Comparison of ENCODE assay signal across 8 mouse cellular contexts in the genomic region with DNA sequence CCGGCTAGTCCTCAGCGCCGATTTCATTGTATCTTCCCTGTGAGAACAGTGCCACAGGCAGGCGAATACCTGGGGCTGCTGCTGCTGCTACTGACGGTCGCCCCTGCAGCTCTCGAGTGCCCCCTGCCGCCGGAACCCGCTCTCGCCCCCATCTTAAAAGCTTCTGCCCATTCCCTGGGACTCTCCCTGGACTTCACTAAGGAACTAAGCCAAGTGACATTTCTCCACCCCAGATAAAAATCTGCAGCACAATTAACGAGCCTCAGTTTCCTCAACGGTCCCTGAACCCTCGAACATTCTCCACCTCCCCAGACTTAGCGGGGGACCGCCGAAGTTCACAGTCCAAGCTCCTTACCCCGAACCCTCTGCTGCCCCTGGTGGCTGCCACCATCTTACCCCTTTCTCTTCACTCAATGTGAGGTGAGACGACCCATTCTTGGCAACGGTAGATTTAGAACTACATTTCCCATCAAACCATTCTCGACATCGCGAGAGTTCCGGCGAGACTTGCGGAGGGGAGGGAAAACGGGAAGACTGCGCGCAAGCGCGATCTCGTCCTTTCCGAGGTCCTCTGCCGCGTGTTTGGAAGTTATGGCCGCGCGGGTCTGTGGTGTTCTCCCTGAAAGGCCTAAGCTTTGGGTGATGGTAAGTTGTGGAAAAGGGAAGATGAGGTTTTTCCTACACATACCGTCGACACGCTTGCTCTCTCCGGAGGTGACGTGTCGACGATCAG. TPM values are rescaled to one million over a fixed set of nuclear protein-coding genes. Genes with fewer than 3 reads are reported as not detected.
DNase-seq lines count a peak whose midpoint lies in the region; ATAC-seq and TF ChIP-seq lines count a peak whose summit lies in the region.

No protein-coding gene starts in this region.

- peak; percentile 79 for TF ChIP-seq CTCF in lung, postnatal 0 days (IDR thresholded peaks at IDR 0.05)

- 2% methylated on average over 45 of the region's 45 CpGs for WGBS in hindbrain, embryonic 10.5 days
- WGBS in lung, postnatal 0 days, result 1% methylated on average over 45 of the region's 45 CpGs

- H3K4me2 ChIP-seq in lung, postnatal 0 days (replicated peaks; ENCODE audit: low read depth, low read length), result peak overlapping the region; percentile 85

- peaks cover 14% of the 10 kb centered on the region; the same call in 1 of the 2 replicates for H3K27me3 ChIP-seq in hindbrain, embryonic 10.5 days (ENCODE audit: insufficient read depth, poor library complexity, severe bottlenecking)
- no peaks in the 10 kb centered on the region for H3K27me3 ChIP-seq in lung, postnatal 0 days (replicated peaks; ENCODE audit: insufficient read depth, low read length)

- H3K36me3 ChIP-seq in hindbrain, embryonic 10.5 days, result peaks cover 35% of the 10 kb centered on the region
- 0 out of 2 replicates have a peak, but pooled peaks cover 15% of the 10 kb centered on the region for H3K36me3 ChIP-seq in lung, postnatal 0 days (ENCODE audit: insufficient read depth, low read length)

- ATAC-seq in lung, postnatal 0 days, result peak; percentile 87

- no peaks in the 10 kb centered on the region for H3K9me3 ChIP-seq in hindbrain, embryonic 10.5 days
- no peaks in the 10 kb centered on the region for H3K9me3 ChIP-seq in lung, postnatal 0 days (ENCODE audit: low read length)

- peak; percentile 98 for DNase-seq in MEL-GATA-1-ER (ENCODE audit: extremely low read depth, low read depth)
- DNase-seq in cerebellum, adult 8-10 months, result peak; percentile 98
- DNase-seq in forelimb bud, embryonic 11.5 days (ENCODE audit: low read depth, low spot score), result peak; percentile 99
- peak; percentile 97 for DNase-seq in hindbrain, embryonic 10.5 days (ENCODE audit: low spot score)
- DNase-seq in layer of hippocampus, adult 9-11 months, result peak; percentile 96
- DNase-seq in lung, postnatal 0 days (ENCODE audit: low spot score), result peak; percentile 97
- peak; percentile 96 for DNase-seq in ovary, postnatal 14 days (ENCODE audit: low spot score)
- peak; percentile 98 for DNase-seq in thymus, postnatal 14 days

- H3K27ac ChIP-seq in hindbrain, embryonic 10.5 days, result peak overlapping the region; percentile 94
- peak overlapping the region; percentile 76 for H3K27ac ChIP-seq in lung, postnatal 0 days (ENCODE audit: low read length)

- peak; percentile 61 for TF ChIP-seq EP300 in lung, postnatal 0 days (IDR thresholded peaks at IDR 0.05)

- peaks cover 53% of the 10 kb centered on the region for H3K4me1 ChIP-seq in hindbrain, embryonic 10.5 days (replicated peaks)
- H3K4me1 ChIP-seq in lung, postnatal 0 days (ENCODE audit: insufficient read depth, low read depth, low read length), result peaks cover 3% of the 10 kb centered on the region; the same call in 1 of the 2 replicates

- H3K4me3 ChIP-seq in hindbrain, embryonic 10.5 days, result peak overlapping the region; percentile 86
- peak overlapping the region; percentile 62 for H3K4me3 ChIP-seq in lung, postnatal 0 days (ENCODE audit: low read depth, low read length)

- H3K9ac ChIP-seq in lung, postnatal 0 days (replicated peaks; ENCODE audit: low read depth), result peak overlapping the region; percentile 81

RNA-seq across cellular contexts. Expression of a gene that starts 17.2 kb away (rescaled TPM):
- 3.5 and 3.8 TPM in 2 replicates for polyA plus RNA-seq in hindbrain, embryonic 10.5 days (2016; fragmentation: Nextera tagmentation; extraction: Ambion mirVana)
- 27.3 and 32.0 TPM in 2 replicates for polyA plus RNA-seq in lung, postnatal 0 days (2015; fragmentation: Nextera tagmentation; extraction: Ambion mirVana)

RNA-seq across cellular contexts. Expression of a gene that starts 17.9 kb away (rescaled TPM):
- 0.47 and 1.2 TPM in 2 replicates for polyA plus RNA-seq in hindbrain, embryonic 10.5 days (2016; fragmentation: Nextera tagmentation; extraction: Ambion mirVana)
- polyA plus RNA-seq in lung, postnatal 0 days (2015; fragmentation: Nextera tagmentation; extraction: Ambion mirVana), result 10.9 and 16.4 TPM in 2 replicates

RNA-seq across cellular contexts. Expression of a gene that starts 44.5 kb away (rescaled TPM):
- polyA plus RNA-seq in hindbrain, embryonic 10.5 days (2016; fragmentation: Nextera tagmentation; extraction: Ambion mirVana), result 3.8 and 6.6 TPM in 2 replicates
- 23.5 and 27.9 TPM in 2 replicates for polyA plus RNA-seq in lung, postnatal 0 days (2015; fragmentation: Nextera tagmentation; extraction: Ambion mirVana)

Comparison
In these comparisons a context has a peak if more than half of its experiments do, and no peak if none do; other contexts are left out.
1. Peak in every context shown above with its lines: DNase-seq, ATAC-seq, H3K4me3 ChIP-seq and H3K27ac ChIP-seq.